Mouse (Mus musculus) megakaryocyte, embryonic 14.5 days (primary cell): ENCODE data around the gene Cav1.

Source experiments
- FLI1 ChIP-seq: IDR thresholded peaks from 2 replicates; pipeline ENCODE4 v1.6.1; 2012; ENCODE audit warnings: low read length, inconsistent platforms, mixed read lengths
- GATA1 ChIP-seq: IDR thresholded peaks from 3 replicates; pipeline ENCODE4 v1.6.1; 2012; ENCODE audit warnings: mixed read lengths, low read length, inconsistent platforms, borderline replicate concordance

DNA sequence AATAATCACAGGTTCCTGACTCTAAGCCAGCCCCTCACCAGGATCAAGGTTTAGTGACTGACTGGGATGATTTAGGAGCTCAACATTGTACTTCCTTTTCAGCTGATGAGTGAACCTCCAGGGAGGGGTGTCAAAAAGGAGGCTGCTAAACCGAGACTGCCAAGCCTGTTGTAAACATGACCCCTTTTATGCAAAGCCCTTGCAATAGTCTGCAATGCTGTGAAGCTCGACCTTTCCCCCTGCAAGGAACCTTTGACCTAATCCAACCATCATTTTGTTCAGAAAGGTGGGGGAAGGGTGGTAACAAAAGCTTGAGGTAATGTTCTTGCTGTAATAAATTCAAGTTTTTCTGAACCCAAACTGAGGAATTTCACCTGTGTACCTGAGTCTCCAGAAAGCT is 34.3 kb downstream of the Cav1 start:
- no peak for TF ChIP-seq GATA1
- TF ChIP-seq FLI1 = no peak
